Mouse (Mus musculus) midbrain, embryonic 10.5 days (tissue): ENCODE measurements at regions not wholly inside any gene's neighbourhood (a gene's known extent, or its start where the extent isn't known, plus 50 kb on each side); places are given as distances from the start of the nearest gene placed in this dataset.

Experiments
- DNase-seq: peaks from one replicate; pipeline ENCODE4 v3.0.0-alpha.2; 2017; ENCODE audit warnings: low spot score
- H3K27ac ChIP-seq: fragments of 300-500 bp; sonication (generic); replicated peaks from 2 replicates; pipeline ENCODE4 v1.5.1; 2016; ENCODE audit warnings: mild to moderate bottlenecking
- H3K27me3 ChIP-seq: fragments of 300-500 bp; sonication (generic); 2 replicates; pipeline ENCODE4 v1.6.1; 2016; ENCODE audit warnings: low read depth, mild to moderate bottlenecking; ENCODE audit not compliant: poor library complexity, severe bottlenecking
- H3K36me3 ChIP-seq: fragments of 300-500 bp; sonication (generic); 2 replicates; pipeline ENCODE4 v1.6.1; 2016; ENCODE audit warnings: mild to moderate bottlenecking, moderate library complexity
- H3K4me1 ChIP-seq: fragments of 300-500 bp; sonication (generic); 2 replicates; pipeline ENCODE4 v1.6.1; 2016
- H3K4me3 ChIP-seq: fragments of 300-500 bp; sonication (generic); 2 replicates; pipeline ENCODE4 v1.5.1; 2016; ENCODE audit warnings: mild to moderate bottlenecking, moderate library complexity
- H3K9me3 ChIP-seq: fragments of 300-500 bp; sonication (generic); replicated peaks from 2 replicates; pipeline ENCODE4 v1.6.1; 2016; ENCODE audit warnings: mild to moderate bottlenecking
- WGBS: fragments of 180-500 bp; shearing (Covaris S2); methylation state at CpG from one replicate; pipeline ENCODE4 v1.1.7; 2016; 5-methylcytosine and 5-hydroxymethylcytosine counted together

- H3K27ac ChIP-seq: no peak overlapping the region
- H3K27me3 ChIP-seq: no peaks in the 10 kb centered on the region
- 78% methylated on average over 2 of the region's 2 CpGs for WGBS
- H3K36me3 ChIP-seq: no peaks in the 10 kb centered on the region
- H3K9me3 ChIP-seq: no peaks in the 10 kb centered on the region
- H3K4me1 ChIP-seq: no peaks in the 10 kb centered on the region
- no peak for DNase-seq
- H3K4me3 ChIP-seq: no peak overlapping the region
Observed at GRCm38 (mm10) chr1:81916840-81917239, 316.1 kb upstream of the Gm9747 start.

GRCm38 (mm10) chr1:81927721-81928120, 305.2 kb upstream of the Gm9747 start:
- DNase-seq: no peak

GRCm38 (mm10) chr1:81933064-81933463, 299.8 kb upstream of the Gm9747 start:
- H3K27me3 ChIP-seq: no peaks in the 10 kb centered on the region
- no peaks in the 10 kb centered on the region for H3K9me3 ChIP-seq
- no peaks in the 10 kb centered on the region for H3K4me1 ChIP-seq
- no peak overlapping the region for H3K4me3 ChIP-seq
- no peaks in the 10 kb centered on the region for H3K36me3 ChIP-seq
- no peak for DNase-seq
- H3K27ac ChIP-seq: no peak overlapping the region

More at GRCm38 (mm10) chr1:81927721-81928120, 305.2 kb upstream of the Gm9747 start:
- Histone ChIP-seq H3K27ac (no peak overlapping the region), H3K27me3 (no peaks in the 10 kb centered on the region), H3K36me3 (no peaks in the 10 kb centered on the region), H3K9me3 (no peaks in the 10 kb centered on the region), H3K4me1 (no peaks in the 10 kb centered on the region), H3K4me3 (no peak overlapping the region)
- WGBS: 93% methylated on average over 5 of the region's 5 CpGs

- 90% methylated on average over 5 of the region's 5 CpGs for WGBS
- Histone ChIP-seq H3K9me3 (no peaks in the 10 kb centered on the region), H3K27ac (no peak overlapping the region), H3K4me3 (no peak overlapping the region), H3K4me1 (no peaks in the 10 kb centered on the region), H3K27me3 (no peaks in the 10 kb centered on the region), H3K36me3 (no peaks in the 10 kb centered on the region)
- DNase-seq: no peak
Observed at GRCm38 (mm10) chr1:81945236-81945635, 287.7 kb upstream of the Gm9747 start.

- no peak for DNase-seq
- no peaks in the 10 kb centered on the region for H3K27me3 ChIP-seq
- WGBS: 80% methylated on average over 3 of the region's 3 CpGs
- H3K27ac ChIP-seq: no peak overlapping the region
- no peaks in the 10 kb centered on the region for H3K9me3 ChIP-seq
- H3K4me3 ChIP-seq: no peak overlapping the region
- H3K4me1 ChIP-seq: peaks cover 18% of the 10 kb centered on the region
- no peaks in the 10 kb centered on the region for H3K36me3 ChIP-seq
Observed at GRCm38 (mm10) chr1:81950140-81950550, 282.8 kb upstream of the Gm9747 start.

GRCm38 (mm10) chr1:81950853-81951252, 282.1 kb upstream of the Gm9747 start:
- 83% methylated on average over 1 of the region's 1 CpGs for WGBS
- no peaks in the 10 kb centered on the region for H3K27me3 ChIP-seq

GRCm38 (mm10) chr1:81951493-81952011, 281.4 kb upstream of the Gm9747 start:
- H3K27ac ChIP-seq: no peak overlapping the region
- DNase-seq: no peak
- H3K27me3 ChIP-seq: no peaks in the 10 kb centered on the region
- no peak overlapping the region for H3K4me3 ChIP-seq
- H3K9me3 ChIP-seq: no peaks in the 10 kb centered on the region
- peaks cover 18% of the 10 kb centered on the region for H3K4me1 ChIP-seq
- WGBS: 86% methylated on average over 4 of the region's 4 CpGs
- H3K36me3 ChIP-seq: no peaks in the 10 kb centered on the region

More at GRCm38 (mm10) chr1:81950853-81951252, 282.1 kb upstream of the Gm9747 start:
- DNase-seq: no peak
- H3K9me3 ChIP-seq: no peaks in the 10 kb centered on the region
- H3K4me3 ChIP-seq: no peak overlapping the region
- H3K27ac ChIP-seq: no peak overlapping the region
- H3K36me3 ChIP-seq: no peaks in the 10 kb centered on the region
- H3K4me1 ChIP-seq: peaks cover 18% of the 10 kb centered on the region

- no peaks in the 10 kb centered on the region for H3K27me3 ChIP-seq
- 75% methylated on average over 3 of the region's 3 CpGs for WGBS
- H3K27ac ChIP-seq: no peak overlapping the region
- peaks cover 18% of the 10 kb centered on the region for H3K4me1 ChIP-seq
- no peak overlapping the region for H3K4me3 ChIP-seq
- H3K9me3 ChIP-seq: no peaks in the 10 kb centered on the region
- no peak for DNase-seq
- H3K36me3 ChIP-seq: no peaks in the 10 kb centered on the region
Observed at GRCm38 (mm10) chr1:81952095-81952494, 280.8 kb upstream of the Gm9747 start.

GRCm38 (mm10) chr1:81954507-81954906, 278.4 kb upstream of the Gm9747 start:
- DNase-seq: no peak
- H3K36me3 ChIP-seq: no peaks in the 10 kb centered on the region
- H3K27me3 ChIP-seq: no peaks in the 10 kb centered on the region
- H3K4me1 ChIP-seq: peaks cover 18% of the 10 kb centered on the region
- no peak overlapping the region for H3K4me3 ChIP-seq
- H3K27ac ChIP-seq: no peak overlapping the region
- H3K9me3 ChIP-seq: no peaks in the 10 kb centered on the region
- 82% methylated on average over 2 of the region's 2 CpGs for WGBS

GRCm38 (mm10) chr1:81967062-81967461, 265.9 kb upstream of the Gm9747 start:
- WGBS: 92% methylated on average over 1 of the region's 1 CpGs
- Histone ChIP-seq H3K4me1 (no peaks in the 10 kb centered on the region), H3K27ac (no peak overlapping the region), H3K9me3 (no peaks in the 10 kb centered on the region), H3K4me3 (no peak overlapping the region), H3K36me3 (no peaks in the 10 kb centered on the region), H3K27me3 (no peaks in the 10 kb centered on the region)
- DNase-seq: no peak

GRCm38 (mm10) chr1:81967746-81968295, 265.1 kb upstream of the Gm9747 start:
- WGBS: 89% methylated on average over 1 of the region's 1 CpGs
- Histone ChIP-seq H3K4me3 (no peak overlapping the region), H3K4me1 (no peaks in the 10 kb centered on the region), H3K9me3 (no peaks in the 10 kb centered on the region), H3K36me3 (no peaks in the 10 kb centered on the region), H3K27ac (no peak overlapping the region), H3K27me3 (no peaks in the 10 kb centered on the region)
- no peak for DNase-seq

- H3K9me3 ChIP-seq: no peaks in the 10 kb centered on the region
Observed at GRCm38 (mm10) chr1:81972575-81972974, 260.3 kb upstream of the Gm9747 start.

GRCm38 (mm10) chr1:81973481-81973880, 259.4 kb upstream of the Gm9747 start:
- WGBS: 90% methylated on average over 4 of the region's 4 CpGs
- H3K4me1 ChIP-seq: no peaks in the 10 kb centered on the region
- no peak overlapping the region for H3K27ac ChIP-seq
- no peaks in the 10 kb centered on the region for H3K9me3 ChIP-seq
- H3K36me3 ChIP-seq: no peaks in the 10 kb centered on the region
- H3K27me3 ChIP-seq: no peaks in the 10 kb centered on the region
- no peak for DNase-seq
- no peak overlapping the region for H3K4me3 ChIP-seq

More at GRCm38 (mm10) chr1:81972575-81972974, 260.3 kb upstream of the Gm9747 start:
- Histone ChIP-seq H3K4me3 (no peak overlapping the region), H3K4me1 (no peaks in the 10 kb centered on the region), H3K27me3 (no peaks in the 10 kb centered on the region), H3K27ac (no peak overlapping the region), H3K36me3 (no peaks in the 10 kb centered on the region)
- DNase-seq: no peak
- 85% methylated on average over 5 of the region's 5 CpGs for WGBS

GRCm38 (mm10) chr1:82007943-82008342, 225.0 kb upstream of the Gm9747 start:
- H3K27ac ChIP-seq: no peak overlapping the region
- H3K9me3 ChIP-seq: no peaks in the 10 kb centered on the region
- no peaks in the 10 kb centered on the region for H3K36me3 ChIP-seq
- no peak for DNase-seq
- no peaks in the 10 kb centered on the region for H3K27me3 ChIP-seq
- WGBS: 89% methylated on average over 5 of the region's 5 CpGs
- H3K4me3 ChIP-seq: no peak overlapping the region
- no peaks in the 10 kb centered on the region for H3K4me1 ChIP-seq
